Mouse (Mus musculus) large intestine, adult 2 months (tissue): ENCODE data around the gene Utp14b. TPM values are rescaled to one million over a fixed set of nuclear protein-coding genes. Genes with fewer than 3 reads are reported as not detected.

ENCODE experiments used
- DNase-seq: peaks from one replicate; pipeline ENCODE4 v3.0.0-alpha.2; 2012; ENCODE audit warnings: low read depth, low spot score
- WGBS: fragments of 180-500 bp; shearing (Covaris S2); methylation state at CpG from one replicate; pipeline ENCODE4 v1.1.7; 2018; 5-methylcytosine and 5-hydroxymethylcytosine counted together
- polyA plus RNA-seq: library from polyadenylated mRNA; depleted of rRNA; stranded (reverse); fragments of >200 nt; gene quantifications from 2 replicates; pipeline ENCODE4 v1.2.3, GENCODE M21; 2012; rRNA removed

Utp14b gene
- polyA plus RNA-seq, 1 experiment, result 0.52 TPM

- 84% methylated on average over 3 of the region's 3 CpGs for WGBS
- no peak for DNase-seq
These were observed 24.5 kb downstream of the Utp14b start for GRCm38 (mm10) chr1:78682291-78682690.

DNA sequence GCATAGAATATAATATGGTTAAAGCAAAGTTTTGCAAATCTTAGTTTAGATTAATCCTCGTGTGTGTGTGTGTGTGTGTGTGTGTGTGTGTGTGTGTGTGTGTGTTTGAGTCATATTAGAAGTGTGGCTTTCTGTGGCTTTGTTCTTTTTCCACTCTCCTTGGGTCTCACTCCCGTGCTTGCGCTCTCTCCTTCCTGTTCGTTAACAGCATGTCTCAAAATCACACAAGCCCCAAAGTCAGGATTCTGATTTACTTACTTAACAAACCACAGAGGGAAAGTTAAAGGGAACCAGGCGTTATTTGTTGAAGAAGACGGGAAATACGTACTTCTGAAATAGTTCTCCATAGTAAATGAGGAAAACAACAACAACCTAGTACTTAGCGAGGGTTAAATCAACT lies 26.3 kb downstream of the Utp14b start:
- DNase-seq, result no peak
- 82% methylated on average over 8 of the region's 8 CpGs for WGBS

- no peak for DNase-seq
These were observed 29.0 kb downstream of the Utp14b start for GRCm38 (mm10) chr1:78686872-78687271.

DNA sequence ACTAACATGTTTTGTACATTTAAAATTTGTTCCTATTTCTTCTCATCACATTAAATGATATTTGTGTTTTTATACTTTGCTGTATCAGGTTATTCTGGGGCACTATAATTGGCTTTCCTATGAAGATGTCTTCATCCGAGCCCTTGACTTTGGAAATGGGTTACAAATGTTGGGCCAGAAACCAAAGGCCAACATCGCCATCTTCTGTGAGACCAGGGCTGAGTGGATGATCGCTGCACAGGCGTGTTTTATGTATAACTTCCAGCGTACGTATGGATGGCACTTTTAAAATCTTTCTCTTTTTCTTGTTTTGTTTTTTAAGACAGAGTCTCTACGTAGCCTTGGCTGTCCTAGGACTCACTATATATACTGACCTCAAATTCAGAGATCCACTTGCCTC lies 30.3 kb downstream of the Utp14b start:
- DNase-seq, result no peak
- 90% methylated on average over 7 of the region's 7 CpGs for WGBS

DNA sequence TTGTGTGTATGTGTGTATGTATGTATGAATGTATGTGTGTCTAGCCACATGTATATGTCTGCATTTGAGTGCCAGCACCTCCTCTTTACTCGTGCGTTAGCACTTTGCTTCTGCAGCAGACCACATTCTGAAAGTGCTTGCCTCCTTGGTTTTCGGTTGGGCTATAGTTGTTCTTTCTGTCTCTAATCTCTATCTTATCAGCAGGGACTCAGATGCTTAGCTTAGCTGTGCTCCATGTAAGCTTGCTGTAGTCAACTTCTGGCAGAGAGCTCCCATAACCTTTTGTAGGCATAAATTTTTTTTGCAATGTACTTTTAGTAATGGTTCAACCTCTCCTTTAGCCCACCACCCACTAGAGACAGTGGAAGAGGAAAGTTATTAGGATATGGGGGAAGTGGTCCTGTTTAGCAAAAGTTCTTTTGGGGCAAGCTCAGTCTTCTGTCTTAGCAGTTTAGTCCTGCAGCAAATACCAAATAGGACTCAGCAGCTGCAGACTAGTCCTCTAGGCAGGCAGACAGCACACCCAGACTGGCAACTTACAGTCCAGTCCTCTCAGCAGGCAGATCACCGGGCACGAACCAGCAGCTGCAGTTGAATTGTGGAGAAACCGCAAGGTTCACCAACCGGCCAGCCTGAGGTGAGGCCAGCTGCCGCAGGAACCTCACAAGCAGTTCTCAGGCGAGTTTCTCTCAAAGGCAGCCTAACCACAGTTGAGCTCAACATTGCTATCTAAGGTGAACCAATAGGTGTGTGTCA lies 36.8 kb downstream of the Utp14b start:
- DNase-seq, result no peak
- 91% methylated on average over 9 of the region's 9 CpGs for WGBS

DNA sequence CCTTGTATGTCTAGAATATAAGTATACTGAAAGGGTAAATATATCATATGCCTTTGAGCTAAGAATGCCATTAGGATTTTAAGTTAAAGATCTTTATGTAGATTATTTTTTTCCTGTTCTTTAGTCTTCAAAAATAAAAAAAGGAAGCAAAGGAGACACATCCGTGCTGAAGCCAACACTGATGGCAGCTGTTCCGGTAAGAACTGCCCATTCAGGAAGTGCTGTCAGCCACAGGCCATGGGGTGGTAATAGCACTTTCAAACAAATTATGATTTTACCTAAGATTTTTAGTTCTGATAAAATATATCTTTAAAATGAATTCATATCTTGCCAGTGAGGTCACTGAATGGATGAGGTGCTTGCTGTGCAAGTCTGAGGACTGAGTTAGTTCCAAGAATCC lies 38.5 kb downstream of the Utp14b start:
- DNase-seq, result no peak
- 70% methylated on average over 2 of the region's 2 CpGs for WGBS

GRCm38 (mm10) chr1:78696903-78697302 lies 39.1 kb downstream of the Utp14b start:
- DNase-seq, result peak; percentile 33
- WGBS, result 49% methylated on average over 5 of the region's 5 CpGs

- WGBS, result 57% methylated on average over 6 of the region's 6 CpGs
- DNase-seq, result no peak
These were observed 40.3 kb downstream of the Utp14b start for GRCm38 (mm10) chr1:78698138-78698537.

GRCm38 (mm10) chr1:78701740-78702139 lies 43.9 kb downstream of the Utp14b start:
- WGBS, result 80% methylated on average over 3 of the region's 3 CpGs
- no peak for DNase-seq

GRCm38 (mm10) chr1:78702282-78702963 lies 44.6 kb downstream of the Utp14b start:
- no peak for DNase-seq

DNA sequence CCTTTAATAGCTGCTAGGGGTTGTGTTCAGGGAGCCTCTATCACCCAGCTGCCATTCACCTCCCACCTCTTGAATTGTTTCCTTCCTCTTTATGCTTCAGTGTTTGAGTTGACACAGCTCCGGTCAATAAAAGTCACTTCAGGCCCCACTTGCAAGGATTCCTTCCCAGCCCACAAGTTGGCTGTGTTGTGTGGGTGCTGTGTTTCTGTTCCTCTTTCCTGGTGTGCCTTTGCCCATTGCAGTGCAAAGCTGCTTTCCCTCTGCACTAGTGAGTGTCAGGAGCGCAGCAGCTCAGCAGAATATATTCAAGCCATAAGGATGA lies 45.1 kb downstream of the Utp14b start:
- DNase-seq, result no peak
- WGBS, result 76% methylated on average over 2 of the region's 2 CpGs

More at GRCm38 (mm10) chr1:78702282-78702963, 44.6 kb downstream of the Utp14b start:
- 61% methylated on average over 14 of the region's 14 CpGs for WGBS

- DNase-seq, result no peak
- 84% methylated on average over 10 of the region's 10 CpGs for WGBS
These were observed 48.5 kb downstream of the Utp14b start for GRCm38 (mm10) chr1:78706338-78706737.

- WGBS, result 59% methylated on average over 4 of the region's 4 CpGs
- DNase-seq, result no peak
These were observed 49.4 kb downstream of the Utp14b start for GRCm38 (mm10) chr1:78707280-78707679.

- no peak for DNase-seq
These were observed 52.2 kb downstream of the Utp14b start for GRCm38 (mm10) chr1:78710026-78710425.

- 83% methylated on average over 5 of the region's 5 CpGs for WGBS
- no peak for DNase-seq
These were observed 52.9 kb downstream of the Utp14b start for GRCm38 (mm10) chr1:78710613-78711329.

Other genes with a start within 250 kb of the Utp14b start
- 30.9 and 32.1 TPM in 2 replicates for gene Farsb, start 169.1 kb upstream of the Utp14b start, polyA plus RNA-seq
- gene Mogat1, start 147.0 kb upstream of the Utp14b start, polyA plus RNA-seq, result 0.98 and 1.9 TPM in 2 replicates
- gene BC035947, start 145.9 kb upstream of the Utp14b start, polyA plus RNA-seq, result 1.1 and 3.5 TPM in 2 replicates
- 10.6 and 10.9 TPM in 2 replicates for gene Acsl3, start 213 bp upstream of the Utp14b start, polyA plus RNA-seq
- gene Kcne4, start 158.7 kb downstream of the Utp14b start, polyA plus RNA-seq, result 0.75 and 0.84 TPM in 2 replicates